Comparison of ENCODE assay signal across 8 mouse cellular contexts in the genomic region with DNA sequence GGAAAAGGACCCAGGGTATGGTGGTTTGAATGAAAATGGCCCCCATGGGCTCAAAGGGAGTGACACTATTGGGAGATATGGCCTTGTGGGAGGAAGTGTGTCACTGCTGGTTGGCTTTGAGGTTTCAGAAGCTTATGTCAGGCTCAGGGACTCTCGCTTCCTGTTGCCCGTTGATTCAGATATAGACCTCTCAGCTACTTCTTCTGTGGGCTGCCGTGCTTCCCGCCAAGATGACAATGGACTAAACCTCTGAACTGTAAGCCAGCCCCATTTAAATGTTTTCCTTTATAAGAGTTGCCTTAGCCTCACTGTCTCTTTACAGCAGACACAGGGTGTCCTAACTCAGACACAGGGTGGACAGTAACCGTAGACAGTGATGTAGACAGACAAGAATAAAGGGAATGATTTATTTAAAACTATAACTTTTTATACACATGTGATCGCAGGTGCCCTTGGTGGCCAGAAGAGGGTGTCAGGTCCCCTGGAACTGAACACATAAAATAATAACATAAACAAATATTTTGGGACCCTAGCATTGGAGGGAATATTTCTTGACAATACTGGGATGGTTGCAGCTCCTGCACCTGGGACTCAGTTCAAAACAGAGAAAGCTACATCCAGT. TPM values are rescaled to one million over a fixed set of nuclear protein-coding genes. Genes with fewer than 3 reads are reported as not detected.
DNase-seq lines count a peak whose midpoint lies in the region; ATAC-seq lines count a peak whose summit lies in the region.

Lrmp (plus strand) TSS at position 178 of the 622 bp plus-strand sequence.

- H3K36me3 ChIP-seq in heart, embryonic 13.5 days = no peaks in the 10 kb centered on the region
- no peaks in the 10 kb centered on the region for H3K36me3 ChIP-seq in intestine, embryonic 14.5 days (ENCODE audit: control insufficient read depth, insufficient read depth, low read length)

- 51% methylated on average over 6 of the region's 6 CpGs for WGBS in heart, embryonic 13.5 days
- WGBS in intestine, embryonic 14.5 days = 71% methylated on average over 6 of the region's 6 CpGs

- ATAC-seq in heart, embryonic 13.5 days (ENCODE audit: extremely low read depth, insufficient number of reproducible peaks, low FRiP score, low TSS enrichment) = no peak
- ATAC-seq in activated CD4-positive, CD25-positive, alpha-beta regulatory T cell, adult 4 months = peak; percentile 88
- ATAC-seq in intestine, embryonic 14.5 days (replicated peaks; ENCODE audit: low FRiP score, low TSS enrichment, low read depth) = no peak

- H3K4me3 ChIP-seq in heart, embryonic 13.5 days = no peak within 1 kb of the TSS
- H3K4me3 ChIP-seq in intestine, embryonic 14.5 days (ENCODE audit: low read depth, low read length) = no peak within 1 kb of the TSS

- H3K9ac ChIP-seq in heart, embryonic 13.5 days = 0 out of 2 replicates have a peak within 1 kb of the TSS, but pooled peaks have one; percentile 42
- 0 out of 2 replicates have a peak within 1 kb of the TSS, but pooled peaks have one; percentile 10 for H3K9ac ChIP-seq in intestine, embryonic 14.5 days (ENCODE audit: low read length)

- peaks cover 20% of the 10 kb centered on the region for H3K4me1 ChIP-seq in heart, embryonic 13.5 days
- peaks cover 8% of the 10 kb centered on the region; the same call in 1 of the 2 replicates for H3K4me1 ChIP-seq in intestine, embryonic 14.5 days (replicated peaks; ENCODE audit: control insufficient read depth, insufficient read depth, low read length)

- H3K27me3 ChIP-seq in heart, embryonic 13.5 days (replicated peaks) = no peaks in the 10 kb centered on the region
- no peaks in the 10 kb centered on the region for H3K27me3 ChIP-seq in intestine, embryonic 14.5 days (replicated peaks; ENCODE audit: control insufficient read depth, insufficient read depth, low read length)

- no peak within 1 kb of the TSS for H3K4me2 ChIP-seq in heart, embryonic 13.5 days
- H3K4me2 ChIP-seq in intestine, embryonic 14.5 days (ENCODE audit: low read length) = no peak within 1 kb of the TSS

- no peak for DNase-seq in heart, adult 11 months
- no peak for DNase-seq in intestine, embryonic 14.5 days (ENCODE audit: low spot score)
- DNase-seq in monocyte, adult 2 months (ENCODE audit: low read depth in 1 of 2, low spot score in 2 of 2) = peak; percentile 27 to 46
- no peak for DNase-seq in adrenal gland, adult 18-20 months (ENCODE audit: low spot score in 2 of 2)
- no peak for DNase-seq in adrenal gland, adult 2 months
- no peak for DNase-seq in heart, postnatal 14 days

- H3K9me3 ChIP-seq in heart, embryonic 13.5 days = no peaks in the 10 kb centered on the region
- H3K9me3 ChIP-seq in intestine, embryonic 14.5 days (ENCODE audit: control insufficient read depth, low read length) = no peaks in the 10 kb centered on the region

- peak within 1 kb of the TSS; percentile 29 for H3K27ac ChIP-seq in heart, embryonic 13.5 days (replicated peaks)
- H3K27ac ChIP-seq in intestine, embryonic 14.5 days (ENCODE audit: low read depth) = no peak within 1 kb of the TSS

- intact Hi-C loops in heart, postnatal 14 days (cut with DNase I) = no loop called here

RNA-seq across cellular contexts. Expression of gene Lrmp, which starts in this region (rescaled TPM):
- polyA plus RNA-seq in heart, embryonic 13.5 days (2015; fragmentation: Nextera tagmentation; extraction: Ambion mirVana) = 2.2 and 2.4 TPM in 2 replicates
- 100 to 1,000 TPM; 110 to 124 TPM for polyA plus RNA-seq in activated CD4-positive, CD25-positive, alpha-beta regulatory T cell, adult 4 months (2017; shearing (Covaris generic))
- polyA plus RNA-seq in intestine, embryonic 14.5 days (2014; fragmentation: Nextera tagmentation; extraction: Ambion mirVana) = 1.9 and 2.2 TPM in 2 replicates
- 1 to 10 TPM; 2.7 to 2.8 TPM for total RNA-seq in adrenal gland, adult 18-20 months (2021)
- total RNA-seq in adrenal gland, adult 2 months (2021) = 1 to 10 TPM; 2.6 to 3.0 TPM
- polyA plus RNA-seq in adrenal gland, adult 2 months (2012; rRNA removed) = 7.7 and 8.6 TPM in 2 replicates
- 1 to 10 TPM; 2.2 to 7.0 TPM for total RNA-seq in heart, postnatal 14 days (2021)

Comparison
In these comparisons a context has a peak if more than half of its experiments do, and no peak if none do; other contexts are left out.
1. RNA of gene Lrmp (polyA plus RNA-seq): 110 to 124 TPM in activated CD4-positive, CD25-positive, alpha-beta regulatory T cell, adult 4 months; 7.7 to 8.6 TPM in adrenal gland, adult 2 months, 1.9 to 2.2 TPM in intestine, embryonic 14.5 days and 2.2 to 2.4 TPM in heart, embryonic 13.5 days; every median in the first group is over 10 times any median in the second.
2. DNase-seq: peak in monocyte, adult 2 months (2 of 2); none in heart, adult 11 months (single experiment), intestine, embryonic 14.5 days (single experiment), adrenal gland, adult 18-20 months (0 of 2), adrenal gland, adult 2 months (single experiment) and heart, postnatal 14 days (0 of 2).